Mouse (Mus musculus) forebrain, embryonic 15.5 days (tissue): ENCODE measurements at regions not wholly inside any gene's neighbourhood (a gene's known extent, or its start where the extent isn't known, plus 50 kb on each side); places are given as distances from the start of the nearest gene placed in this dataset.

Experiments
- ATAC-seq: fragments of 200-750 bp; cut with Nextera tagmentation; replicated peaks from 2 replicates; pipeline ENCODE4 v1.8.0; 2017; ENCODE audit warnings: mild to moderate bottlenecking, moderate TSS enrichment, moderate library complexity
- H3K27ac ChIP-seq: fragments of 300-500 bp; sonication (generic); replicated peaks from 2 replicates; pipeline ENCODE4 v1.5.1; 2015; ENCODE audit warnings: mild to moderate bottlenecking, inconsistent platforms
- H3K27me3 ChIP-seq: fragments of 300-500 bp; sonication (generic); 2 replicates; pipeline ENCODE4 v1.6.1; 2015; ENCODE audit warnings: inconsistent platforms
- H3K36me3 ChIP-seq: fragments of 300-500 bp; sonication (generic); 2 replicates; pipeline ENCODE4 v1.6.1; 2015; ENCODE audit warnings: mild to moderate bottlenecking, inconsistent platforms
- H3K4me1 ChIP-seq: fragments of 300-500 bp; sonication (generic); 2 replicates; pipeline ENCODE4 v1.6.1; 2015; ENCODE audit warnings: inconsistent platforms
- H3K4me2 ChIP-seq: fragments of 300-500 bp; sonication (generic); replicated peaks from 2 replicates; pipeline ENCODE4 v1.6.1; 2015; ENCODE audit warnings: mild to moderate bottlenecking, inconsistent platforms
- H3K4me3 ChIP-seq: fragments of 300-500 bp; sonication (generic); 2 replicates; pipeline ENCODE4 v1.5.1; 2015; ENCODE audit warnings: mild to moderate bottlenecking, inconsistent platforms
- H3K9ac ChIP-seq: fragments of 300-500 bp; sonication (generic); replicated peaks from 2 replicates; pipeline ENCODE4 v1.6.1; 2015; ENCODE audit warnings: mild to moderate bottlenecking, inconsistent platforms
- H3K9me3 ChIP-seq: fragments of 300-500 bp; sonication (generic); 2 replicates; pipeline ENCODE4 v1.6.1; 2016; ENCODE audit warnings: inconsistent platforms
- whole genome bisulfite sequencing: fragments of 180-500 bp; shearing (Covaris S2); methylation state at CpG from one replicate; pipeline ENCODE4 v1.1.7; 2015; ENCODE audit warnings: mixed read lengths; 5-methylcytosine and 5-hydroxymethylcytosine counted together

- Histone ChIP-seq H3K27ac (0 out of 2 replicates have a peak overlapping the region, but pooled peaks have one; percentile 23), H3K9me3 (no peaks in the 10 kb centered on the region), H3K36me3 (no peaks in the 10 kb centered on the region), H3K4me2 (no peak overlapping the region), H3K9ac (no peak overlapping the region), H3K4me1 (no peaks in the 10 kb centered on the region), H3K4me3 (no peak overlapping the region), H3K27me3 (no peaks in the 10 kb centered on the region)
- ATAC-seq: no peak
- 80% methylated on average over 3 of the region's 3 CpGs for WGBS
Measured at GRCm38 (mm10) chr10:119028480-119029137, 158.6 kb upstream of the Dyrk2 start.

- Histone ChIP-seq H3K36me3 (no peaks in the 10 kb centered on the region), H3K4me1 (no peaks in the 10 kb centered on the region), H3K27me3 (no peaks in the 10 kb centered on the region), H3K4me3 (no peak overlapping the region), H3K9ac (no peak overlapping the region), H3K4me2 (no peak overlapping the region), H3K27ac (no peak overlapping the region), H3K9me3 (no peaks in the 10 kb centered on the region)
- ATAC-seq: no peak
- WGBS: 74% methylated on average over 6 of the region's 6 CpGs
Measured at GRCm38 (mm10) chr10:119027241-119027901, 157.4 kb upstream of the Dyrk2 start.

- H3K27me3 ChIP-seq: no peaks in the 10 kb centered on the region
- no peak overlapping the region for H3K4me3 ChIP-seq
- no peak overlapping the region for H3K4me2 ChIP-seq
- 77% methylated on average over 4 of the region's 4 CpGs for WGBS
- no peaks in the 10 kb centered on the region for H3K9me3 ChIP-seq
- no peaks in the 10 kb centered on the region for H3K4me1 ChIP-seq
- ATAC-seq: no peak
- H3K36me3 ChIP-seq: no peaks in the 10 kb centered on the region
- no peak overlapping the region for H3K9ac ChIP-seq
- no peak overlapping the region for H3K27ac ChIP-seq
Measured at GRCm38 (mm10) chr10:119026291-119026690, 156.3 kb upstream of the Dyrk2 start.

DNA sequence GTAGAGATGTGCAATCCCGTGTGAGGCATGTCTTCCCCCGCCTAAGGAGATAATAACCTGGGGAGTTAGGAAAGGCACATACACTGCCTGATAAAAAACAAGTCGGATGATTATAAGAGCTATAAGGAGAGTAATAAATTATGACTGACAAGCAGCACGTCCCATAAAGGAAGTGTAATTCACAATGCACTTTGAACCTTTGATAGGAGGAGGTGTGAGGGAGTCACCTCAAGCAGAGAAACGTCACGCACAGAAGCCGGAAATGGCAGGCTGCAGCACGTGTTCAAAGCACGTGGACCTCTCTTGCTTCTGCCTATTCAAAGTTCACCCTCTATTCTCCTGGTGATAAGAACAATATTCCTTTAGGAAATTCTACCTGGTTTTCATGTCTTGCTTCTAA, 154.4 kb upstream of the Dyrk2 start:
- Histone ChIP-seq H3K4me1 (no peaks in the 10 kb centered on the region), H3K9me3 (no peaks in the 10 kb centered on the region), H3K4me2 (no peak overlapping the region), H3K9ac (no peak overlapping the region), H3K36me3 (no peaks in the 10 kb centered on the region), H3K4me3 (no peak overlapping the region), H3K27ac (no peak overlapping the region), H3K27me3 (no peaks in the 10 kb centered on the region)
- no peak for ATAC-seq
- 80% methylated on average over 9 of the region's 9 CpGs for whole genome bisulfite sequencing

- Histone ChIP-seq H3K4me3 (no peak overlapping the region), H3K36me3 (no peaks in the 10 kb centered on the region), H3K4me2 (no peak overlapping the region), H3K27me3 (no peaks in the 10 kb centered on the region), H3K27ac (no peak overlapping the region), H3K9me3 (no peaks in the 10 kb centered on the region), H3K9ac (no peak overlapping the region), H3K4me1 (peaks cover 5% of the 10 kb centered on the region; the same call in 1 of the 2 replicates)
- no peak for ATAC-seq
- 97% methylated on average over 10 of the region's 10 CpGs for WGBS
Measured at GRCm38 (mm10) chr10:119019082-119019481, 149.1 kb upstream of the Dyrk2 start.

DNA sequence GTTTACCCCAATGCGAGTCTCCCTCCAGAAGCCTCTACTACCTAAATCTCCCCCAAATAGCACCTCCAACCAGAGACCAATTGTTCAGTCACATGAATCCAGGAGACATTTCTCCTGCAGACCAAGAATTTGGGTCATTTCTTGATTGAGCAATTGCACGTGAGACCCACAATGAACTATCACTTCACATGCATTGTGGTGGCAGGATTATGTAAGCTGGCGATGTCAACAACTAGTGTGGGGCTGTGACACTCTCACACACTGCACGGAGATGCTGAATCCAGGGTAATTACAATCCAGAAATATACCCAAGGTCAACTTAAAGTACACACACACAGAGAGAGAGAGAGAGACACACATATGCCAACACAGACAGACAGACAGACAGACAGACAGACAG, 148.5 kb upstream of the Dyrk2 start:
- no peak for ATAC-seq
- H3K4me1 ChIP-seq: peaks cover 5% of the 10 kb centered on the region; the same call in 1 of the 2 replicates
- 90% methylated on average over 4 of the region's 4 CpGs for WGBS

GRCm38 (mm10) chr10:119016104-119016503, 146.1 kb upstream of the Dyrk2 start:
- H3K9me3 ChIP-seq: no peaks in the 10 kb centered on the region

More for the DNA sequence above, 148.5 kb upstream of the Dyrk2 start:
- no peaks in the 10 kb centered on the region for H3K36me3 ChIP-seq
- H3K4me2 ChIP-seq: no peak overlapping the region
- H3K9ac ChIP-seq: no peak overlapping the region
- no peak overlapping the region for H3K27ac ChIP-seq
- no peaks in the 10 kb centered on the region for H3K27me3 ChIP-seq
- H3K4me3 ChIP-seq: no peak overlapping the region
- no peaks in the 10 kb centered on the region for H3K9me3 ChIP-seq

DNA sequence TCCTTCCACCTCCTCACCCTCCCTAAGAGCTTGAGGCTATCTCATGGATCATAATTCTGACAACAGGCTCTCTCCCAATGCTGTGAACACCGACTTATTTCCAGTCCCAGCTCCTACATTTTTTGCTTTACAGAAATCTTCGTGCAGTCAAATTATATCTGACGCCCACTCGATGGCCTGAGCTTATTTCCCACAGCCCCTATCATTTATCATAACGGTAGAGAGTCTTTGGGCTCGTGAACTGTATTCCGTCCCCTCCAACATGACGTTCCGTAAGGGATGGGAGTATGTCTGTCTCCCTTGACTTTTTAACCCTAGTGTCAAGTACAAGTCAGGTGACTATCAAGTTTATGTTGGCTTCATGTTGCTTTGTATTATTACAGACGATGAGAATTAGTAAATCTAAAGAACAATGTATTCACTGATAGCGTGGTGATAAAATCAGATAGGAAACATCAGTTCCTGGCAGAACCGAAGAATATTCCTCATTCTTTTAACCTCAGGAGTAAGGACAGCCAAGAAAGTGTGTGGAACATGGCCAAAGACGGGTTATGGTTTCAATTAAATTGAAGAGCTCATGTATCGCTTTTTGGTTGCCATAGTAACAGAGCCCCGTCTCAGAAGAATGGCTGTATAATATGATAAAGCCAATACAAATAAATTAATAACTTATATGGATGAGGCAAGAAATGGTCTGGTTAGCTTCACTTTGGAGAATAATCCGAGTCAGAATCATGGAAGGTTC, 145.5 kb upstream of the Dyrk2 start:
- Histone ChIP-seq H3K36me3 (no peaks in the 10 kb centered on the region), H3K9ac (no peak overlapping the region), H3K4me2 (no peak overlapping the region), H3K4me3 (no peak overlapping the region), H3K9me3 (no peaks in the 10 kb centered on the region), H3K27ac (no peak overlapping the region), H3K4me1 (peaks cover 5% of the 10 kb centered on the region; the same call in 1 of the 2 replicates), H3K27me3 (no peaks in the 10 kb centered on the region)
- ATAC-seq: no peak
- 85% methylated on average over 16 of the region's 16 CpGs for WGBS

More at GRCm38 (mm10) chr10:119016104-119016503, 146.1 kb upstream of the Dyrk2 start:
- no peak overlapping the region for H3K4me2 ChIP-seq
- no peak overlapping the region for H3K9ac ChIP-seq
- peaks cover 5% of the 10 kb centered on the region; the same call in 1 of the 2 replicates for H3K4me1 ChIP-seq
- no peaks in the 10 kb centered on the region for H3K27me3 ChIP-seq
- ATAC-seq: no peak
- H3K4me3 ChIP-seq: no peak overlapping the region
- 91% methylated on average over 8 of the region's 8 CpGs for WGBS
- H3K36me3 ChIP-seq: no peaks in the 10 kb centered on the region
- H3K27ac ChIP-seq: no peak overlapping the region

DNA sequence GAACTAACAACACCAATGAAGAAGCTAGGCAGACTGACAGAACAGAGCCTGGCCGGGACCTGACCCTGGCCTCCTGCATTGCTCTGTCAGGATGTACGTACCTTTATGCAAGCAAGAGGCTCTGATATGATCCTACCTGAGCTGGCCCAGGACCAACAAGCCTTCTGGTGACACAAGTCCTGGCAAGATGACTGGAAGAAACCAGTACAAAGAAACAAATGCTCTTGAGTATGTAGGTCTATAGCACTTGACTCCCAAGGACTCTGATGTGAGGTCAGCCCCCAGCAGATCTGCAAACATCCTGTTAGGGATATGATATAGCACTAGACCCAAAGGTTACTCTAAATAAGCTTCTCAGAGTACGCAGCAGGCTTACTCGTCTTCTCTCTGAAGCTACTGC, 144.7 kb upstream of the Dyrk2 start:
- no peak overlapping the region for H3K4me3 ChIP-seq
- no peak overlapping the region for H3K4me2 ChIP-seq
- no peak overlapping the region for H3K27ac ChIP-seq
- H3K4me1 ChIP-seq: peaks cover 5% of the 10 kb centered on the region; the same call in 1 of the 2 replicates
- H3K36me3 ChIP-seq: no peaks in the 10 kb centered on the region
- no peaks in the 10 kb centered on the region for H3K9me3 ChIP-seq
- H3K27me3 ChIP-seq: no peaks in the 10 kb centered on the region
- ATAC-seq: no peak
- WGBS: 86% methylated on average over 4 of the region's 4 CpGs
- H3K9ac ChIP-seq: no peak overlapping the region

GRCm38 (mm10) chr10:119013758-119014157, 143.7 kb upstream of the Dyrk2 start:
- no peaks in the 10 kb centered on the region for H3K9me3 ChIP-seq
- ATAC-seq: no peak
- H3K36me3 ChIP-seq: no peaks in the 10 kb centered on the region
- no peak overlapping the region for H3K4me3 ChIP-seq
- H3K27me3 ChIP-seq: no peaks in the 10 kb centered on the region
- no peak overlapping the region for H3K4me2 ChIP-seq
- no peak overlapping the region for H3K27ac ChIP-seq
- 83% methylated on average over 4 of the region's 4 CpGs for WGBS
- H3K9ac ChIP-seq: no peak overlapping the region
- peaks cover 5% of the 10 kb centered on the region; the same call in 1 of the 2 replicates for H3K4me1 ChIP-seq

DNA sequence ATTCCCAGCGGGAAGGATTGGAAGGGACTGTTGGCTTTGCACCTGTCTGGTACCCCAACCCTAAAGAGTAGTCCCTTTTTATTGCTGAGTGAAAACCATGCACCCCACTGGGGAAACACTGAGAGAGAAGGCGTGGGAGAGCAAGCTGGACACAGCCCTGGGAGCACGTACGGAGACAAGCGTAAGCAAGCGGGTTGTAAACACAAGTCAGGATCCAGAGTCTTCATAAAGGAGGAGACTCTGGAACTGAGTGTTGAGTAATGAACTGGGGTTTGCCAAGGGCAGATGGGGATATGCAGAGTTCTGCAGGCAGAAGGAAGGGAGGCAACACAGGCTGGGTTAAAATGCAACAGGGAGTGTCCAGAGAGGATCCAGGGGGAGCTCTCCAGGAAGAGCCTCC, 141.5 kb upstream of the Dyrk2 start:
- H3K27ac ChIP-seq: no peak overlapping the region
- H3K36me3 ChIP-seq: no peaks in the 10 kb centered on the region
- H3K4me1 ChIP-seq: peaks cover 8% of the 10 kb centered on the region; the same call in 1 of the 2 replicates
- no peaks in the 10 kb centered on the region for H3K9me3 ChIP-seq
- WGBS: 89% methylated on average over 6 of the region's 6 CpGs
- no peak for ATAC-seq
- no peak overlapping the region for H3K9ac ChIP-seq
- H3K4me3 ChIP-seq: no peak overlapping the region
- no peaks in the 10 kb centered on the region for H3K27me3 ChIP-seq
- no peak overlapping the region for H3K4me2 ChIP-seq

DNA sequence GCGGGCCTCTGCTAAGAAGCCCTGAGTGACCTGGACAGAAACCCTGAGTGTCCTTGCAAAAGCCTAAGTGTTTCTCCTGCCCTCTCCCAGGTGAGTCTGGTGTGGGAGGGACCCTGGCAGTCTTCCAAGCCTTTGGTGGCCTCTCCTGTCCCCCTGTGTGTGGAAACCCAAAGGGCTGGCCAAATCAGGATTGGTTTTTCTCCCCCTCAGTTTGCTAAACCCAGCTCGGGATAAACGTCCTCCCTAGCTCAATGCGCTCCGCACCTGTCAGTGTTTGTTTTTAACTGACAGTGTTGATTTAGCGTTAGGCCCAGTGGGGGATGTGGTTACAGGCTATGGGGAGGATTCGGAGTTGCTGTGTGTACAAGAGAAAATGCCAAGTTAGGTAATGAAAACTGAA, 140.9 kb upstream of the Dyrk2 start:
- H3K9ac ChIP-seq: no peak overlapping the region
- 57% methylated on average over 7 of the region's 7 CpGs for WGBS
- H3K4me3 ChIP-seq: no peak overlapping the region
- no peaks in the 10 kb centered on the region for H3K9me3 ChIP-seq
- no peaks in the 10 kb centered on the region for H3K27me3 ChIP-seq
- peaks cover 8% of the 10 kb centered on the region; the same call in 1 of the 2 replicates for H3K4me1 ChIP-seq
- no peak overlapping the region for H3K4me2 ChIP-seq
- H3K27ac ChIP-seq: no peak overlapping the region
- no peaks in the 10 kb centered on the region for H3K36me3 ChIP-seq
- ATAC-seq: no peak
